Mouse (Mus musculus) gastrocnemius, adult 8-10 months (tissue): ENCODE measurements around the gene Iapp. TPM values are rescaled to one million over a fixed set of nuclear protein-coding genes. Genes with fewer than 3 reads are reported as not detected.

Source experiments
- total RNA-seq, 4 experiments: library from RNA; stranded (reverse); gene quantifications; 2 replicates each; pipeline ENCODE4 v1.2.4; 2022

The Iapp gene
- total RNA-seq, 4 experiments from 2014 or later, result not detected

Other genes starting within 250 kb of the Iapp start
- gene Slco1a6, start 89.9 kb upstream of the Iapp start, total RNA-seq, result not detected
- gene Slco1a5, start 24.6 kb downstream of the Iapp start, total RNA-seq, result not detected
- 10 to 100 TPM in 1 of 4 experiments, 1 to 10 TPM in 3; 7.3 to 11.3 (median 9.3) TPM for gene Pyroxd1, start 47.2 kb downstream of the Iapp start, total RNA-seq
- 1 to 10 TPM; 4.4 to 6.2 (median 4.9) TPM for gene Recql, start 88.7 kb downstream of the Iapp start, total RNA-seq
- gene Golt1b, start 88.8 kb downstream of the Iapp start, total RNA-seq, result 10 to 100 TPM; 16.5 to 19.9 (median 17.1) TPM
- gene Spx, start 115.0 kb downstream of the Iapp start, total RNA-seq, result not detected
- gene Gys2, start 174.7 kb downstream of the Iapp start, total RNA-seq, result under 1 TPM in 2 of 4 experiments, not detected in 2; 0.16 to 0.18 TPM
- 100 to 1,000 TPM; 332 to 451 (median 374) TPM for gene Ldhb, start 209.5 kb downstream of the Iapp start, total RNA-seq